Mouse (Mus musculus) heart, embryonic 11.5 days (tissue): Measurements from ENCODE around the gene Ghr. TPM values are rescaled to one million over a fixed set of nuclear protein-coding genes. Genes with fewer than 3 reads are reported as not detected.

Experiments
- ATAC-seq: fragments of 200-750 bp; cut with Nextera tagmentation; replicated peaks from 2 replicates; pipeline ENCODE4 v1.8.0; 2017; ENCODE audit warnings: moderate library complexity; ENCODE audit not compliant: insufficient number of reproducible peaks, low FRiP score, low TSS enrichment
- H3K27ac ChIP-seq: fragments of 300-500 bp; sonication (generic); 2 replicates; pipeline ENCODE4 v1.5.1; 2014; ENCODE audit warnings: mild to moderate bottlenecking, low read depth, low read length
- H3K27me3 ChIP-seq: fragments of 300-500 bp; sonication (generic); 2 replicates; pipeline ENCODE4 v1.6.1; 2014; ENCODE audit warnings: mild to moderate bottlenecking, low read length, mixed read lengths; ENCODE audit not compliant: control insufficient read depth, insufficient read depth
- H3K36me3 ChIP-seq: fragments of 300-500 bp; sonication (generic); 2 replicates; pipeline ENCODE4 v1.6.1; 2014; ENCODE audit warnings: mild to moderate bottlenecking, low read length, moderate library complexity, mixed read lengths; ENCODE audit not compliant: control insufficient read depth, insufficient read depth
- H3K4me1 ChIP-seq: fragments of 300-500 bp; sonication (generic); 2 replicates; pipeline ENCODE4 v1.6.1; 2014; ENCODE audit warnings: low read length; ENCODE audit not compliant: control insufficient read depth, insufficient read depth
- H3K4me2 ChIP-seq: fragments of 300-500 bp; sonication (generic); 2 replicates; pipeline ENCODE4 v1.6.1; 2014; ENCODE audit warnings: mild to moderate bottlenecking, moderate library complexity
- H3K4me3 ChIP-seq: fragments of 300-500 bp; sonication (generic); 2 replicates; pipeline ENCODE4 v1.5.1; 2014; ENCODE audit warnings: low read depth, low read length
- H3K9ac ChIP-seq: fragments of 300-500 bp; sonication (generic); 2 replicates; pipeline ENCODE4 v1.6.1; 2014; ENCODE audit warnings: mild to moderate bottlenecking, low read depth, low read length, moderate library complexity
- H3K9me3 ChIP-seq: fragments of 300-500 bp; sonication (generic); replicated peaks from 2 replicates; pipeline ENCODE4 v1.6.1; 2016; ENCODE audit warnings: low read length; ENCODE audit not compliant: control insufficient read depth
- WGBS: fragments of 180-500 bp; shearing (Covaris S2); extraction: QIAGEN DNeasy Blood & Tissue Kit; methylation state at CpG from one replicate; pipeline ENCODE4 v1.1.7; 2014; ENCODE audit not compliant: insufficient replicate concordance; 5-methylcytosine and 5-hydroxymethylcytosine counted together
- polyA plus RNA-seq: library from polyadenylated mRNA; unstranded; fragments of >200 nt; fragmentation: Nextera tagmentation; extraction: Ambion mirVana; gene quantifications from 2 replicates; pipeline ENCODE4 v1.2.1, GENCODE M21; 2014

The Ghr gene
- polyA plus RNA-seq, 1 experiment from 2014 or later: 53.8 TPM

DNA sequence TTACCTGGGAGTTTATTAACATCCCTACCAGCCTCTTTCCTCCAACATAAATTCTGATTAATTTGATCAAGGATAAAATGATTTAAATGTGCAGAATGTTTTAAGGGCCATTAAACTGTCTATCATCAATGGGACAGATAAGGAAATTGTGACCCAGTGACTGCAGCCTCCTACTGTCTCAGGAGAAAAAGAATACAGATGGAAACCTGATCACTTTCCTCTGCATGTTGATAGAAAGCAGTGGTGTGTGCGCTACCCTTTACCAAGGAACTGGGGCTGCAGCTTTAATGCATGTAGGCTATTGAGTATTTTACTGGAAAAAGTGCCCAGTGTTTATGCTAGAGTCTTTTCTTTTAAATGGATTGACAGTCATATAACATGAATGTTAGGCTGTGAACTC, 19.8 kb downstream of the Ghr start:
- Histone ChIP-seq H3K4me3 (no peak overlapping the region), H3K9me3 (no peaks in the 10 kb centered on the region), H3K36me3 (no peaks in the 10 kb centered on the region), H3K9ac (no peak overlapping the region), H3K4me1 (peaks cover 7% of the 10 kb centered on the region; the same call in 1 of the 2 replicates), H3K27me3 (no peaks in the 10 kb centered on the region), H3K4me2 (no peak overlapping the region), H3K27ac (no peak overlapping the region)
- no peak for ATAC-seq
- 73% methylated on average over 1 of the region's 1 CpGs for WGBS

GRCm38 (mm10) chr15:3558524-3558923, 24.8 kb downstream of the Ghr start:
- Histone ChIP-seq H3K27me3 (no peaks in the 10 kb centered on the region), H3K4me2 (no peak overlapping the region), H3K4me3 (no peak overlapping the region), H3K9ac (no peak overlapping the region), H3K36me3 (no peaks in the 10 kb centered on the region), H3K9me3 (no peaks in the 10 kb centered on the region), H3K27ac (no peak overlapping the region), H3K4me1 (peaks cover 8% of the 10 kb centered on the region; the same call in 1 of the 2 replicates)
- WGBS: 48% methylated on average over 3 of the region's 3 CpGs
- no peak for ATAC-seq

- no peak for ATAC-seq
- Histone ChIP-seq H3K27ac (no peak overlapping the region), H3K27me3 (no peaks in the 10 kb centered on the region), H3K4me1 (no peaks in the 10 kb centered on the region), H3K9me3 (no peaks in the 10 kb centered on the region), H3K36me3 (0 out of 2 replicates have a peak, but pooled peaks cover 2% of the 10 kb centered on the region), H3K4me2 (no peak overlapping the region), H3K9ac (no peak overlapping the region), H3K4me3 (no peak overlapping the region)
- 82% methylated on average over 2 of the region's 2 CpGs for WGBS
Observed at GRCm38 (mm10) chr15:3544289-3544688, 39.0 kb downstream of the Ghr start.

DNA sequence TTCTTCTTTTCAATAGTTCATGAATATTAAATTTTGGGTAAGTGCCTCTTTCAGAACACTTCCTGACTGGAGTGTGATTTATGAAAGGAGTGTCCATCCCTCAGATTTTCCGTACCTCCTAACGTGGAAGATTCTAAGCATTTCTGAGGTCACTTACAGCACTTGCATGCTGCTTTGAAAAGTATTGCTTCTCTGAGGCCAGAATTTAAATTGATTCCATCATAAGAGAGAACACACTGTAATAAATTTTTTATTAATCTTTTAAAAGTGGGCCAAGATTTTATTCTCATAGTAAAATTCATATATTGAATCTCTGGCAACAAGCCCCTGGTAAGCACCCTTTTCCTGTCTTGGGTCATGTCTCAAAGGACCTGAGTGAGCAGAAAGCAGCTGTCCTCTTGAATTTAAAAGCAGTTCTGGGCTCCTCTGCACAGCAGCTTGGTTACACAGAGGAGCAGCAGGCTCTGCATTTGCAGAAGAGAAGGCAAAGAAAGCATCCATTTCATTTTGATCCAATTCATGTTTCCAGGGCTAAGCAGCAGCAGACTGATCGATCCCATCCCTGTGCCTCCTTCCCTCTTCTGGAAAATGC, 46.9 kb downstream of the Ghr start:
- no peak for ATAC-seq
- Histone ChIP-seq H3K4me3 (no peak overlapping the region), H3K27me3 (no peaks in the 10 kb centered on the region), H3K4me1 (no peaks in the 10 kb centered on the region), H3K4me2 (no peak overlapping the region), H3K36me3 (no peaks in the 10 kb centered on the region), H3K27ac (no peak overlapping the region), H3K9ac (no peak overlapping the region), H3K9me3 (no peaks in the 10 kb centered on the region)
- WGBS: 78% methylated on average over 3 of the region's 3 CpGs

- Histone ChIP-seq H3K9me3 (no peaks in the 10 kb centered on the region), H3K4me3 (no peak overlapping the region), H3K27me3 (no peaks in the 10 kb centered on the region), H3K9ac (no peak overlapping the region), H3K4me1 (peaks cover 16% of the 10 kb centered on the region), H3K4me2 (no peak overlapping the region), H3K27ac (no peak overlapping the region), H3K36me3 (no peaks in the 10 kb centered on the region)
- WGBS: 83% methylated on average over 1 of the region's 1 CpGs
- no peak for ATAC-seq
Observed at GRCm38 (mm10) chr15:3514027-3514426, 69.3 kb downstream of the Ghr start.

DNA sequence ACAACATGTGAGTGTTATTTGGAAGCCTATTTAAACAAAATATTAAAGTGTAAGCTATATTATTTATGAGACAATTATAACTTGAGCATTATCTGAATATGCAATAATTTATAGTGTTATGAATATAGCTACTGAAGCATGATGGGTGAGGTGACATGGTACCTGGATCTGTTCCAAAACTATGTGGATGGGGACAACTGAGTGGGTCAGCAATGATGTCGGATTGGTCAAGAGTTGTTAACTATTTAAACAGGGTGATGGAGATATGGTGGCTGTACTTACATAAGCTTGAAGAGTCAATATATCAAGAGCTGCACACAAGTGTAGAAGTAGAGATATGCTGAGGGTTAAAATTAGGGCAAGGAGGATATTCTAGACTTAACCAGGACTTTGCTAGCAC, 70.9 kb downstream of the Ghr start:
- ATAC-seq: no peak
- 67% methylated on average over 1 of the region's 1 CpGs for WGBS
- Histone ChIP-seq H3K9ac (no peak overlapping the region), H3K27ac (no peak overlapping the region), H3K27me3 (no peaks in the 10 kb centered on the region), H3K4me1 (peaks cover 23% of the 10 kb centered on the region), H3K36me3 (no peaks in the 10 kb centered on the region), H3K9me3 (no peaks in the 10 kb centered on the region), H3K4me2 (no peak overlapping the region), H3K4me3 (no peak overlapping the region)

- Histone ChIP-seq H3K27ac (no peak overlapping the region), H3K27me3 (no peaks in the 10 kb centered on the region), H3K4me3 (no peak overlapping the region), H3K9me3 (no peaks in the 10 kb centered on the region), H3K4me1 (peaks cover 23% of the 10 kb centered on the region), H3K9ac (no peak overlapping the region), H3K4me2 (no peak overlapping the region), H3K36me3 (no peaks in the 10 kb centered on the region)
- WGBS: 88% methylated on average over 2 of the region's 2 CpGs
- ATAC-seq: no peak
Observed at GRCm38 (mm10) chr15:3511639-3512171, 71.6 kb downstream of the Ghr start.

GRCm38 (mm10) chr15:3509089-3509488, 74.2 kb downstream of the Ghr start:
- ATAC-seq: no peak
- Histone ChIP-seq H3K9me3 (no peaks in the 10 kb centered on the region), H3K27me3 (no peaks in the 10 kb centered on the region), H3K36me3 (no peaks in the 10 kb centered on the region), H3K4me3 (no peak overlapping the region), H3K4me1 (peaks cover 23% of the 10 kb centered on the region), H3K4me2 (no peak overlapping the region), H3K27ac (no peak overlapping the region), H3K9ac (no peak overlapping the region)
- 54% methylated on average over 3 of the region's 3 CpGs for WGBS

DNA sequence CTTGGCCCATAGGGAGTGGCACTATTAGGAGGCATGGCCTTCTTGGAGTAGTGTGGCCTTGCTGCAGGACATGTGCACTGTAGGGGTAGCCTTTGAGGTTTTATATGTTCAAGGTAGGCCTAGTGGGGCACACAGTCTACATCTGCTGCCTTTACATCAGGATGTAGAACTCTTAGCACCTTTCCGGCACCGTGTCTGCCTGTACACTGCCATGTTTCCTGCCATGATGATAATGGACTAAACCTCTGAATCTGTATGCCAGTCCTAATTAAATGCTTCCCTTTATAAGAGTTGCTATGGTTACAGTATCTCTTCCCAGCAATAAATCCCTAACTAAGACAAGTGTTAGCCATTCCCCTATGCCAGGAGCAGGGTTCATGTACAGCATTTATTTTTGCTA, 76.0 kb downstream of the Ghr start:
- Histone ChIP-seq H3K9me3 (no peaks in the 10 kb centered on the region), H3K9ac (no peak overlapping the region), H3K36me3 (no peaks in the 10 kb centered on the region), H3K4me2 (no peak overlapping the region), H3K4me3 (no peak overlapping the region), H3K27ac (no peak overlapping the region), H3K4me1 (peaks cover 23% of the 10 kb centered on the region), H3K27me3 (no peaks in the 10 kb centered on the region)
- WGBS: 78% methylated on average over 2 of the region's 2 CpGs
- no peak for ATAC-seq
